Comparison of ENCODE assay signal across 7 mouse cellular contexts in the genomic region with DNA sequence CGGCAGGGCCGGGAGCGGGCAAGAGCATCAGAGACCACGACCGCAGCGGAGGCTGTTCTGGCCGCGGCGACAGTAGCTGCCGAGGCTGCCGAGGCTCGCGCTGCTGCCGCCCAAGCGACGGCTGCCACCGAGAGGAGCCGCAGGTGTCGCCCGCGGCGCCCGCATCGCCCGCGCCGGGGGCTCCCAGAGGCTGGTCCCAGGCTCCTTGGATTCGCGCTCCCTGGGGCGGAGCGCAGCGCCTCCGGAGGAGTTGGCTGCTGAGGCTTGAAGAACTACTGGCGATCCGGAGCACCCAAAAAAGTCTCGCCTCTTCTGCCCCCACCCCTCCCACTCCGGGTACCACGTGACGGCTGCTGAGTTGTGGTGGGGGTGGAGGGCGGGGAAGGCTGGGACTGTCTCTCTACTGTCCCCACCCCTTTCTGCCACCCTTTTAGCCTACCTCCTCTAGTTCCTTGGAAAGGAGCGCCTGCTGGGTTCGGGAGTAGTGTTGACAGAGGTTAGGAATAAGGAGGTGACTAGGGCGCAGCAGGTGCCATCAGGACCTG. TPM values are rescaled to one million over a fixed set of nuclear protein-coding genes. Genes with fewer than 3 reads are reported as not detected.
A peak's percentile ranks its signal among the peaks of the same experiment; 100 is the strongest.
DNase-seq lines count a peak whose midpoint lies in the region; ATAC-seq lines count a peak whose summit lies in the region.

No protein-coding gene starts in this region.

- WGBS in intestine, embryonic 16.5 days = under 1% methylated on average over 43 of the region's 43 CpGs
- WGBS in neural tube, embryonic 12.5 days = under 1% methylated on average over 43 of the region's 43 CpGs

- peak overlapping the region; percentile 55 for H3K4me3 ChIP-seq in intestine, embryonic 16.5 days (ENCODE audit: low read length)
- peak overlapping the region; percentile 49 for H3K4me3 ChIP-seq in neural tube, embryonic 12.5 days

- peak overlapping the region; percentile 53 for H3K9ac ChIP-seq in intestine, embryonic 16.5 days (ENCODE audit: low read depth, low read length)
- H3K9ac ChIP-seq in neural tube, embryonic 12.5 days = peak overlapping the region; percentile 54

- peak overlapping the region; percentile 97 for H3K4me2 ChIP-seq in intestine, embryonic 16.5 days (ENCODE audit: low read depth, low read length)
- H3K4me2 ChIP-seq in neural tube, embryonic 12.5 days (replicated peaks) = peak overlapping the region; percentile 99

- DNase-seq in R1 (ENCODE audit: low read depth, low spot score) (peak; percentile 72), liver (peak; percentile 9)
- peak; percentile 42 for DNase-seq in adrenal gland, postnatal 14 days
- DNase-seq in frontal cortex, adult 2 months (ENCODE audit: extremely low spot score in 1 of 2, low spot score in 1 of 2) = peak; percentile 11 to 66
- peak; percentile 51 for DNase-seq in thymus, postnatal 4 days

- H3K27ac ChIP-seq in intestine, embryonic 16.5 days (ENCODE audit: low read length) = no peak overlapping the region
- H3K27ac ChIP-seq in neural tube, embryonic 12.5 days = no peak overlapping the region

- ATAC-seq in intestine, embryonic 16.5 days = peak; percentile 74
- ATAC-seq in neural tube, embryonic 12.5 days (ENCODE audit: low FRiP score, low read depth) = peak; percentile 72

- H3K9me3 ChIP-seq in intestine, embryonic 16.5 days (ENCODE audit: control insufficient read depth, low read length) = no peaks in the 10 kb centered on the region
- H3K9me3 ChIP-seq in neural tube, embryonic 12.5 days = no peaks in the 10 kb centered on the region

- H3K4me1 ChIP-seq in intestine, embryonic 16.5 days (ENCODE audit: control insufficient read depth, insufficient read depth, low read length) = peaks cover 13% of the 10 kb centered on the region
- H3K4me1 ChIP-seq in neural tube, embryonic 12.5 days = peaks cover 28% of the 10 kb centered on the region

- peaks cover 33% of the 10 kb centered on the region for H3K27me3 ChIP-seq in intestine, embryonic 16.5 days (replicated peaks; ENCODE audit: control insufficient read depth, insufficient read depth, low read length)
- H3K27me3 ChIP-seq in neural tube, embryonic 12.5 days (replicated peaks) = peaks cover 20% of the 10 kb centered on the region

- H3K36me3 ChIP-seq in intestine, embryonic 16.5 days (ENCODE audit: control insufficient read depth, insufficient read depth, low read length) = no peaks in the 10 kb centered on the region
- no peaks in the 10 kb centered on the region for H3K36me3 ChIP-seq in neural tube, embryonic 12.5 days

RNA-seq across cellular contexts. Expression of a gene that starts 0.9 kb away (rescaled TPM):
- total RNA-seq in adrenal gland, postnatal 14 days (2021) = 3.5 and 4.9 TPM in 2 replicates
- polyA plus RNA-seq in frontal cortex, adult 2 months (2012; rRNA removed) = 64.1 and 74.4 TPM in 2 replicates
- 1.4 and 2.8 TPM in 2 replicates for polyA plus RNA-seq in intestine, embryonic 16.5 days (2015; fragmentation: Nextera tagmentation; extraction: Ambion mirVana)
- 18.9 and 21.8 TPM in 2 replicates for polyA plus RNA-seq in neural tube, embryonic 12.5 days (2016; fragmentation: Nextera tagmentation; extraction: Ambion mirVana)

Comparison
In these comparisons a context has a peak if more than half of its experiments do, and no peak if none do; other contexts are left out.
1. DNase-seq: peak in every context shown above with its lines; median percentile 72 in R1; 51 in thymus, postnatal 4 days; 42 in adrenal gland, postnatal 14 days; 38 in frontal cortex, adult 2 months; 9 in liver.